Mouse (Mus musculus): ENCODE results near the gene Prss46. TPM values are rescaled to one million over a fixed set of nuclear protein-coding genes. Genes with fewer than 3 reads are reported as not detected.

Gene Prss46
- not detected in 2 replicates for polyA plus RNA-seq (2015; fragmentation: Nextera tagmentation; extraction: Ambion mirVana)

GRCm38 (mm10) chr9:110844206-110844605 is at the start of gene Prss46:
Gene Prss46 (plus strand): TSS chr9:110844506.

GRCm38 (mm10) chr9:110797866-110798265 is 46.4 kb upstream of the Prss46 start, which contains the start of gene Prss42:
Gene Prss42 (plus strand): TSS chr9:110798166.

GRCm38 (mm10) chr9:110813789-110814188 is 30.5 kb upstream of the Prss46 start, which contains the start of gene Prss44:
Gene Prss44 (plus strand): TSS chr9:110813994.

GRCm38 (mm10) chr9:110826390-110826789 is 17.9 kb upstream of the Prss46 start, which contains the start of gene Prss43:
Gene Prss43 (plus strand): TSS chr9:110826690.

GRCm38 (mm10) chr9:110834411-110834810 is 9.9 kb upstream of the Prss46 start, which contains the start of gene Prss45:
Gene Prss45 (plus strand): TSS chr9:110834588.

GRCm38 (mm10) chr9:110857781-110858472 is 13.6 kb downstream of the Prss46 start, which contains the start of gene Prss50:
Gene Prss50 (plus strand): TSS chr9:110857967.

GRCm38 (mm10) chr9:110879191-110879920 is 35.0 kb downstream of the Prss46 start, which contains the start of gene Als2cl:
Gene Als2cl (plus strand): TSS chr9:110879870.

GRCm38 (mm10) chr9:110879998-110880561 is 35.8 kb downstream of the Prss46 start, which contains the start of gene Tmie:
Gene Tmie (minus strand): TSS chr9:110880113.

Other genes with a start within 250 kb of the Prss46 start
- gene Nradd, start 220.1 kb upstream of the Prss46 start, polyA plus RNA-seq (2015; fragmentation: Nextera tagmentation; extraction: Ambion mirVana), result 20.0 and 21.8 TPM in 2 replicates
- 3.2 and 4.8 TPM in 2 replicates for gene Nbeal2, start 190.3 kb upstream of the Prss46 start, polyA plus RNA-seq (2015; fragmentation: Nextera tagmentation; extraction: Ambion mirVana)
- gene Ccdc12, start 188.0 kb upstream of the Prss46 start, polyA plus RNA-seq (2015; fragmentation: Nextera tagmentation; extraction: Ambion mirVana), result 101 and 106 TPM in 2 replicates
- 0.68 and 1.3 TPM in 2 replicates for gene Myl3, start 102.6 kb upstream of the Prss46 start, polyA plus RNA-seq (2015; fragmentation: Nextera tagmentation; extraction: Ambion mirVana)
- 15.6 and 16.3 TPM in 2 replicates for gene Pth1r, start 97.4 kb upstream of the Prss46 start, polyA plus RNA-seq (2015; fragmentation: Nextera tagmentation; extraction: Ambion mirVana)
- gene Prss42, start 46.3 kb upstream of the Prss46 start, polyA plus RNA-seq (2015; fragmentation: Nextera tagmentation; extraction: Ambion mirVana), result not detected in 2 replicates
- 0.23 TPM in 1 of 2 replicates, not detected in the other for gene Prss44, start 30.5 kb upstream of the Prss46 start, polyA plus RNA-seq (2015; fragmentation: Nextera tagmentation; extraction: Ambion mirVana)
- gene Prss43, start 17.8 kb upstream of the Prss46 start, polyA plus RNA-seq (2015; fragmentation: Nextera tagmentation; extraction: Ambion mirVana), result 0.14 TPM in 1 of 2 replicates, not detected in the other
- 0.13 TPM in 1 of 2 replicates, not detected in the other for gene Prss45, start 9.9 kb upstream of the Prss46 start, polyA plus RNA-seq (2015; fragmentation: Nextera tagmentation; extraction: Ambion mirVana)
- 1.5 and 2.2 TPM in 2 replicates for gene Prss50, start 13.5 kb downstream of the Prss46 start, polyA plus RNA-seq (2015; fragmentation: Nextera tagmentation; extraction: Ambion mirVana)
- gene Als2cl, start 35.4 kb downstream of the Prss46 start, polyA plus RNA-seq (2015; fragmentation: Nextera tagmentation; extraction: Ambion mirVana), result 5.5 and 6.2 TPM in 2 replicates
- 15.2 and 18.3 TPM in 2 replicates for gene Tmie, start 35.6 kb downstream of the Prss46 start, polyA plus RNA-seq (2015; fragmentation: Nextera tagmentation; extraction: Ambion mirVana)
- not detected in 2 replicates for gene Fam240a, start 72.4 kb downstream of the Prss46 start, polyA plus RNA-seq (2015; fragmentation: Nextera tagmentation; extraction: Ambion mirVana)
- gene Tdgf1, start 101.7 kb downstream of the Prss46 start, polyA plus RNA-seq (2015; fragmentation: Nextera tagmentation; extraction: Ambion mirVana), result 1.9 and 2.5 TPM in 2 replicates
- gene Lrrc2, start 107.0 kb downstream of the Prss46 start, polyA plus RNA-seq (2015; fragmentation: Nextera tagmentation; extraction: Ambion mirVana), result 3.9 TPM in 2 replicates
- gene Rtp3, start 146.1 kb downstream of the Prss46 start, polyA plus RNA-seq (2015; fragmentation: Nextera tagmentation; extraction: Ambion mirVana), result not detected in 2 replicates
- 0.45 and 0.98 TPM in 2 replicates for gene Ltf, start 174.8 kb downstream of the Prss46 start, polyA plus RNA-seq (2015; fragmentation: Nextera tagmentation; extraction: Ambion mirVana)
- 1.4 and 1.8 TPM in 2 replicates for gene Ccrl2, start 213.0 kb downstream of the Prss46 start, polyA plus RNA-seq (2015; fragmentation: Nextera tagmentation; extraction: Ambion mirVana)

Measured in neural tube, postnatal 0 days (tissue).